Mouse (Mus musculus) testis, adult 2 months (tissue): ENCODE results near the gene Wdr70. TPM values are rescaled to one million over a fixed set of nuclear protein-coding genes. Genes with fewer than 3 reads are reported as not detected.
A peak's percentile ranks its signal among the peaks of the same experiment; 100 is the strongest.

Experiments used
- H3K27ac ChIP-seq: fragments of 200-500 bp; 2 replicates; pipeline ENCODE4 v1.5.1; 2012; ENCODE audit warnings: low read depth, low read length; ENCODE audit not compliant: control insufficient read depth, insufficient read depth
- H3K27me3 ChIP-seq: fragments of 200-500 bp; 2 replicates; pipeline ENCODE4 v1.6.1; 2012; ENCODE audit warnings: mild to moderate bottlenecking, low read length, moderate library complexity; ENCODE audit not compliant: control insufficient read depth, insufficient read depth
- H3K36me3 ChIP-seq: fragments of 200-500 bp; 2 replicates; pipeline ENCODE4 v1.6.1; 2012; ENCODE audit warnings: mild to moderate bottlenecking, low read length; ENCODE audit not compliant: control insufficient read depth, insufficient read depth
- H3K4me1 ChIP-seq: fragments of 200-500 bp; 2 replicates; pipeline ENCODE4 v1.6.1; 2012; ENCODE audit warnings: low read length; ENCODE audit not compliant: control insufficient read depth, insufficient read depth
- H3K4me3 ChIP-seq: fragments of 200-500 bp; 2 replicates; pipeline ENCODE4 v1.5.1; 2012; ENCODE audit warnings: low read depth, mild to moderate bottlenecking, low read length, moderate library complexity, mixed read lengths; ENCODE audit not compliant: control insufficient read depth
- CTCF ChIP-seq: fragments of 200-500 bp; IDR thresholded peaks from 2 replicates; pipeline ENCODE4 v1.5.1; 2012; ENCODE audit warnings: low read depth, mild to moderate bottlenecking, inconsistent platforms, low read length, moderate library complexity; ENCODE audit not compliant: control insufficient read depth, insufficient read depth, insufficient replicate concordance
- POLR2A ChIP-seq: fragments of 200-500 bp; IDR thresholded peaks from 2 replicates; pipeline ENCODE4 v1.6.1; 2012; ENCODE audit warnings: low read depth, mild to moderate bottlenecking, inconsistent platforms, low read length, moderate library complexity; ENCODE audit not compliant: control insufficient read depth
- polyA plus RNA-seq: library from polyadenylated mRNA; depleted of rRNA; stranded (reverse); fragments of >200 nt; gene quantifications from 2 replicates; pipeline ENCODE4 v1.2.3, GENCODE M21; 2012

Wdr70 gene
- polyA plus RNA-seq, 1 experiment = 31.3 TPM

DNA sequence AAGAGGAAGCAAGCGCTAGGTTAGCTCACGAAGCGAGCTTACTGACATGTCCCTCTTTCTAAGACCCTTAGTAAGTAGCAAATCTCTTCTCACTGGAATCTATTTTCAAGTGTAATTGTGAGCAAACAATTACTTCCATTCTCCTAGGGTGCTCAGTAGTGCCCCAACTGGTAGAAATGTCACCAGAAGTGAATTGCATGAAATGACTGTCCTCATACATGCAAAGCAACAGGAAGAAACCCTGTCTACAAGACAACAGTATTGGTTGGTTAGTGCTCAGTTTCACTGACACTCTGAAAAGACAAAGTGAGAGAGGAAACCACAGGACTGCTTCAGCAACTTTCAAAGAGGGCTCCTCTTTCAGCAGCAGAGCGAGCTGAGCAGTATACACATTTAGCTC lies 173.6 kb downstream of the Wdr70 start:
- Histone ChIP-seq H3K27me3 (no peaks in the 10 kb centered on the region), H3K36me3 (no peaks in the 10 kb centered on the region), H3K27ac (no peak overlapping the region), H3K4me1 (no peaks in the 10 kb centered on the region), H3K4me3 (no peak overlapping the region)
- TF ChIP-seq POLR2A (no peak), CTCF (no peak)

- H3K4me3 ChIP-seq = no peak overlapping the region
- H3K27me3 ChIP-seq = no peaks in the 10 kb centered on the region
- H3K36me3 ChIP-seq = no peaks in the 10 kb centered on the region; the same call in 1 of the 2 replicates
- H3K27ac ChIP-seq = no peak overlapping the region
- H3K4me1 ChIP-seq = no peaks in the 10 kb centered on the region
- TF ChIP-seq POLR2A (no peak), CTCF (no peak)
These were observed 175.7 kb downstream of the Wdr70 start for GRCm38 (mm10) chr15:7923281-7923680.

DNA sequence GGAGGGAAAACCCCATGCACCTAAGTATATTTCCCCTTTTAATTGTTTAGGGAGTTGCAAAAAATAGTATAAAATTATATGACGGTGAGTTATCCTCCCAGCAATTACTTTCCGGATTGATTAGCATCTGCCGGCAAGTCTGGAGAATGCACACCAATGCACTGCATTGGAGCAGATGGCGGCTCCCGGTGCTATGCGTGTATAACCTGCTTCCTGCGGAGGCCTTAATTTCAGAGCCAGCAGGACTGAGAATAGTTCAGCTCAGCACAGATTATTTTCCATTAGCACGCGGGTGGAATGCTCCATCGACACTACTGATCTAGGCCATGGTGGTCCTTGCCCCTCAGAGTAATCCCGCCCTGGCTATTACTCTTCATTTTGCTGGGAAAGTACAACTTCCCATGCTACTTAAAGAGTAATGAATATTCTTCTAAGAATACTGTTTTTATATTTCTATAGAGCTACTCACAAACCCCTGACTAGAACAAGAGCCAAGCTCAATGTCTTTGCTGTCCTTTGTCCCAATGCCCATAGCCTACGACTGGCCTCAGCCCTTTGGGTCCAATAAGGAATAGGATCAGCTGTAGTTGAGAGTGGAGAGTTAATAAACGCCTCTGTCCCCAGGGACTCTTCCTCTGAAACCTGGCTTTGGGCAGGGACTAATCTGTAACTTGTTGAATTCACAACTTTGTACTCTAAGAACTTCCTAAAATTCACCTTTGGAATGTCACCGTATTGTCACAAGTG lies 176.5 kb downstream of the Wdr70 start:
- H3K36me3 ChIP-seq = no peaks in the 10 kb centered on the region; the same call in 1 of the 2 replicates
- no peak overlapping the region for H3K4me3 ChIP-seq
- H3K27me3 ChIP-seq = no peaks in the 10 kb centered on the region
- no peaks in the 10 kb centered on the region for H3K4me1 ChIP-seq
- TF ChIP-seq POLR2A (no peak), CTCF (no peak)
- H3K27ac ChIP-seq = no peak overlapping the region

GRCm38 (mm10) chr15:7921124-7921523 lies 177.9 kb downstream of the Wdr70 start:
- H3K4me1 ChIP-seq = no peaks in the 10 kb centered on the region
- no peak for TF ChIP-seq CTCF
- TF ChIP-seq POLR2A = no peak
- H3K27ac ChIP-seq = no peak overlapping the region
- H3K4me3 ChIP-seq = no peak overlapping the region
- H3K36me3 ChIP-seq = no peaks in the 10 kb centered on the region; the same call in 1 of the 2 replicates
- H3K27me3 ChIP-seq = no peaks in the 10 kb centered on the region

DNA sequence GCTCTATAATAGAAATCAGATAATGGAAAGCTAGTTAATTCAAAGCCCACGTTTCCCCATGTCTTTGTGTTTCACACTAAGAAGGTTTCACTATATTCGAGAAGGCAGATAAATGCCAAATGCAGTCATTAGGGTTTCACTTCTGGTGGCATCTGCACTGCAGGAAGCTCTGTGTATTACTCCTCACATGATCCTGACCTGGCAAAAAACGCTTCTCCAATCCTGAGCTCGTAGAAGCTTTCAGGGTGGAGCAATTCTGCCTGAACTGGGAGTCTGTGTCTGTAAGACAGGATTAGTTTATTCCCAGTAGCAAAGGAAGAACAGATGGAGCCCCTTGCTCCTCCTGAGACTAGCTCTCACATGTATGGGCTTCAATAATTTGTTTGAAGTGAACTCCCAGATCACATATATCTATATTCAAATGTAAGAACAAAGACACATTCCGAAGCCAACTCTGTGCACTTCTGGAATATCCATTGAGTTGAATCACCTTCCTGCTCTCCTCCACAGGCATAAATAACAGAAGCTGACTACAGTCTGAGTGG lies 192.4 kb downstream of the Wdr70 start:
- H3K4me3 ChIP-seq = no peak overlapping the region
- TF ChIP-seq CTCF = no peak

DNA sequence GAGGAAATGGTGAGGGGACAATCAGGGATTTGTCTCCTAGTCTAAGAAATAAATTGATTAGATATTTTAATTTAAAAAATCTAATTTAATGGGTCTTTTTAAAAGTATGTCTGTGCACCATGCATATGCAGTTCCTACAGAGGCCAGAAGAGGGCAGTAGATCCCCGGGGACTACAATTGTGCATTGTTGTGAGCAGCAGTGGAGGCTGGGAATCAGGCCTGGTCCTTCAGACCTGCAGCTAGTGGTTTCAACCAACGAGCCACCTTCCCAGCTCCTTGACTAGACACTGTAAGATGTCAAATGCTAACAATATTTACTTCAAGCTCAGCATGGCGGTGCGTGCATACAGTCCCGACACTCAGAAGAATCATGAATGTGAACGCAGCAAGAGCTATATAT lies 199.7 kb downstream of the Wdr70 start:
- H3K27me3 ChIP-seq = no peaks in the 10 kb centered on the region
- no peak overlapping the region for H3K4me3 ChIP-seq
- no peak overlapping the region for H3K27ac ChIP-seq
- no peaks in the 10 kb centered on the region; the same call in 1 of the 2 replicates for H3K4me1 ChIP-seq
- H3K36me3 ChIP-seq = no peaks in the 10 kb centered on the region
- TF ChIP-seq CTCF = peak; percentile 31; the same call in 1 of the 2 replicates
- TF ChIP-seq POLR2A = no peak

More for the DNA sequence above, 192.4 kb downstream of the Wdr70 start:
- H3K4me1 ChIP-seq = no peaks in the 10 kb centered on the region; the same call in 1 of the 2 replicates
- no peaks in the 10 kb centered on the region for H3K36me3 ChIP-seq
- H3K27ac ChIP-seq = peak overlapping the region; percentile 76
- H3K27me3 ChIP-seq = no peaks in the 10 kb centered on the region

GRCm38 (mm10) chr15:7891547-7892282 lies 207.3 kb downstream of the Wdr70 start:
- H3K27me3 ChIP-seq = no peaks in the 10 kb centered on the region
- TF ChIP-seq CTCF (no peak), POLR2A (no peak)
- no peaks in the 10 kb centered on the region; the same call in 1 of the 2 replicates for H3K36me3 ChIP-seq
- no peak overlapping the region for H3K27ac ChIP-seq
- no peaks in the 10 kb centered on the region for H3K4me1 ChIP-seq
- no peak overlapping the region for H3K4me3 ChIP-seq
